Mouse (Mus musculus): Measurements from ENCODE around the gene 2510009E07Rik. TPM values are rescaled to one million over a fixed set of nuclear protein-coding genes. Genes with fewer than 3 reads are reported as not detected.
A peak's percentile ranks its signal among the peaks of the same experiment; 100 is the strongest.

2510009E07Rik gene
- total and polyA plus RNA-seq, 3 experiments, result not detected

- H3K9ac ChIP-seq (ENCODE audit: insufficient read depth, low read depth), result no peak overlapping the region
- peaks cover 6 to 35% of the 10 kb centered on the region in 2 experiments; a peak in 3 of 4 replicates for H3K4me1 ChIP-seq (ENCODE audit: control insufficient read depth in 1 of 2, insufficient read depth in 2 of 2)
- no peak for DNase-seq (ENCODE audit: extremely low read depth)
- H3K79me2 ChIP-seq (replicated peaks; ENCODE audit: control insufficient read depth, extremely low read depth, insufficient read depth, poor library complexity, severe bottlenecking), result no peaks in the 10 kb centered on the region
- H3K27ac ChIP-seq (ENCODE audit: insufficient read depth, low read depth), result no peak overlapping the region
- H3K4me3 ChIP-seq (replicated peaks in 1 of 3; ENCODE audit: low read depth in 2 of 3, low read length in 2 of 3, poor library complexity in 1 of 3), result no peak overlapping the region
- H3K27me3 ChIP-seq (replicated peaks), result no peaks in the 10 kb centered on the region
- in situ Hi-C loops (cut with MboI; ENCODE audit: low pct_ligation_motif_present, low pct_unique_long_range_greater_than_20kb, low sequenced_read_pairs) (no loop called here), dilution Hi-C loops (cut with MboI; ENCODE audit: extremely low pct_ligation_motif_present, extremely low pct_unique_long_range_greater_than_20kb, low sequenced_read_pairs) (no loop called here)
- TF ChIP-seq BHLHE40 (IDR thresholded peaks at IDR 0.05; ENCODE audit: low read depth, low read length) (no peak), ZNF384 (IDR thresholded peaks at IDR 0.05; ENCODE audit: low read depth, low read length) (no peak), PAX5 (IDR thresholded peaks at IDR 0.05; ENCODE audit: low read length) (no peak), SIN3A (IDR thresholded peaks at IDR 0.05; ENCODE audit: low read length) (no peak), ZKSCAN1 (IDR thresholded peaks at IDR 0.05; ENCODE audit: borderline replicate concordance, low read depth, low read length) (no peak), KAT2A (IDR thresholded peaks at IDR 0.05; ENCODE audit: insufficient replicate concordance, low read length) (no peak), E2F4 (IDR thresholded peaks at IDR 0.05; ENCODE audit: insufficient replicate concordance, low read depth, low read length) (no peak), UBTF (IDR thresholded peaks at IDR 0.05; ENCODE audit: low read depth, low read length) (no peak), RAD21 (IDR thresholded peaks at IDR 0.05; ENCODE audit: low read depth, low read length) (no peak), CHD2 (IDR thresholded peaks at IDR 0.05; ENCODE audit: low read length) (no peak), MEF2A (IDR thresholded peaks at IDR 0.05; ENCODE audit: borderline replicate concordance, low read depth, low read length) (no peak), USF2 (conservative IDR thresholded peaks at IDR 0.05; ENCODE audit: low read depth, low read length) (no peak)
- H3K4me2 ChIP-seq (ENCODE audit: insufficient read depth, low read depth, poor library complexity, severe bottlenecking), result no peak overlapping the region
- H3K36me3 ChIP-seq (replicated peaks in 1 of 2; ENCODE audit: control insufficient read depth in 1 of 2, insufficient read depth in 1 of 2, low read length in 1 of 2), result no peaks in the 10 kb centered on the region
- H3K9me3 ChIP-seq (replicated peaks; ENCODE audit: low read length), result peaks cover 3% of the 10 kb centered on the region
Observed at GRCm38 (mm10) chr16:21724261-21724660, 29.8 kb upstream of the 2510009E07Rik start.

- H3K27ac ChIP-seq (ENCODE audit: insufficient read depth, low read depth), result 0 out of 2 replicates have a peak overlapping the region, but pooled peaks have one; percentile 5
- no peak overlapping the region for H3K9ac ChIP-seq (ENCODE audit: insufficient read depth, low read depth)
- H3K9me3 ChIP-seq (replicated peaks; ENCODE audit: low read length), result peaks cover 3% of the 10 kb centered on the region
- H3K79me2 ChIP-seq (replicated peaks; ENCODE audit: control insufficient read depth, extremely low read depth, insufficient read depth, poor library complexity, severe bottlenecking), result no peaks in the 10 kb centered on the region
- no peaks in the 10 kb centered on the region for H3K36me3 ChIP-seq (replicated peaks in 1 of 2; ENCODE audit: control insufficient read depth in 1 of 2, insufficient read depth in 1 of 2, low read length in 1 of 2)
- dilution Hi-C loops (cut with MboI; ENCODE audit: extremely low pct_ligation_motif_present, extremely low pct_unique_long_range_greater_than_20kb, low sequenced_read_pairs), result no loop called here
- in situ Hi-C loops (cut with MboI; ENCODE audit: low pct_ligation_motif_present, low pct_unique_long_range_greater_than_20kb, low sequenced_read_pairs), result no loop called here
- peak; percentile 82 for DNase-seq (ENCODE audit: extremely low read depth)
- peaks cover 11 to 30% of the 10 kb centered on the region in 2 experiments; a peak in 3 of 4 replicates for H3K4me1 ChIP-seq (ENCODE audit: control insufficient read depth in 1 of 2, insufficient read depth in 2 of 2)
- H3K27me3 ChIP-seq (replicated peaks), result no peaks in the 10 kb centered on the region
- H3K4me2 ChIP-seq (ENCODE audit: insufficient read depth, low read depth, poor library complexity, severe bottlenecking), result peak overlapping the region; percentile 14
- H3K4me3 ChIP-seq (replicated peaks in 1 of 3; ENCODE audit: low read depth in 2 of 3, low read length in 2 of 3, poor library complexity in 1 of 3), result no peak overlapping the region
- TF ChIP-seq TCF12 (IDR thresholded peaks at IDR 0.05; ENCODE audit: low read depth, low read length), result peak; percentile 72
- TF ChIP-seq MAZ (IDR thresholded peaks at IDR 0.05; ENCODE audit: low read depth, low read length), result peak; percentile 87
- TF ChIP-seq CHD2 (IDR thresholded peaks at IDR 0.05; ENCODE audit: low read length), result peak; percentile 50; the same call in 1 of the 2 replicates
- TF ChIP-seq TBP (conservative IDR thresholded peaks at IDR 0.05; ENCODE audit: low read depth, low read length), result peak; percentile 66; the same call in 1 of the 2 replicates
- no peak for TF ChIP-seq NRF1 (IDR thresholded peaks at IDR 0.05; ENCODE audit: low read depth, low read length)
- TF ChIP-seq SMC3 (IDR thresholded peaks at IDR 0.05; ENCODE audit: low read depth, low read length), result peak; percentile 17; the same call in 1 of the 2 replicates
- peak; percentile 33; the same call in 1 of the 2 replicates for TF ChIP-seq ETS1 (conservative IDR thresholded peaks at IDR 0.05; ENCODE audit: low read depth, low read length)
- peak; percentile 61 for TF ChIP-seq JUN (IDR thresholded peaks at IDR 0.05; ENCODE audit: insufficient read depth, low read depth, low read length)
- peak; percentile 14; the same call in 1 of the 2 replicates for TF ChIP-seq SIN3A (IDR thresholded peaks at IDR 0.05; ENCODE audit: low read length)
- no peak for TF ChIP-seq USF1 (IDR thresholded peaks at IDR 0.05; ENCODE audit: low read depth, low read length)
- TF ChIP-seq JUND (conservative IDR thresholded peaks at IDR 0.05; ENCODE audit: low read depth, low read length), result no peak
- TF ChIP-seq ZC3H11A (IDR thresholded peaks at IDR 0.05; ENCODE audit: low read depth, low read length), result no peak
- TF ChIP-seq GABPA (IDR thresholded peaks at IDR 0.05; ENCODE audit: insufficient replicate concordance, low read depth, low read length), result no peak
- peak; percentile 46; the same call in 1 of the 2 replicates for TF ChIP-seq NELFE (IDR thresholded peaks at IDR 0.05; ENCODE audit: low read depth, low read length)
- TF ChIP-seq MXI1 (IDR thresholded peaks at IDR 0.05; ENCODE audit: low read depth, low read length), result no peak
- TF ChIP-seq MAX (IDR thresholded peaks at IDR 0.05; ENCODE audit: low read length), result peak; percentile 65
- peak; percentile 91 for TF ChIP-seq IRF4 (IDR thresholded peaks at IDR 0.05; ENCODE audit: low read depth, low read length)
- TF ChIP-seq MEF2A (IDR thresholded peaks at IDR 0.05; ENCODE audit: borderline replicate concordance, low read depth, low read length), result peak; percentile 82
- no peak for TF ChIP-seq KAT2A (IDR thresholded peaks at IDR 0.05; ENCODE audit: insufficient replicate concordance, low read length)
- peak; percentile 60 for TF ChIP-seq BHLHE40 (IDR thresholded peaks at IDR 0.05; ENCODE audit: low read depth, low read length)
- no peak for TF ChIP-seq UBTF (IDR thresholded peaks at IDR 0.05; ENCODE audit: low read depth, low read length)
- peak; percentile 19; the same call in 1 of the 2 replicates for TF ChIP-seq HCFC1 (IDR thresholded peaks at IDR 0.05; ENCODE audit: low read depth, low read length)
- no peak for TF ChIP-seq USF2 (conservative IDR thresholded peaks at IDR 0.05; ENCODE audit: low read depth, low read length)
- peak; percentile 56; the same call in 1 of the 2 replicates for TF ChIP-seq ELF1 (IDR thresholded peaks at IDR 0.05; ENCODE audit: low read depth, low read length)
- TF ChIP-seq CTCF (conservative IDR thresholded peaks at IDR 0.05 in 1 of 2, IDR thresholded peaks at IDR 0.05 in 1 of 2; ENCODE audit: low read depth in 2 of 2, low read length in 2 of 2), result no peak
- TF ChIP-seq POLR2A (IDR thresholded peaks at IDR 0.05; ENCODE audit: low read depth, low read length), result peak; percentile 47; the same call in 1 of the 2 replicates
Observed at GRCm38 (mm10) chr16:21719770-21720169, 25.3 kb upstream of the 2510009E07Rik start.
